Mouse (Mus musculus): ENCODE results near the gene Rap1a. TPM values are rescaled to one million over a fixed set of nuclear protein-coding genes. Genes with fewer than 3 reads are reported as not detected.

The Rap1a gene
- 100 to 1,000 TPM; 298 to 399 TPM for polyA plus RNA-seq (2017; shearing (Covaris generic))

GRCm38 (mm10) chr3:105801191-105802166, at the start of gene Rap1a:
Gene Rap1a, minus strand, starts transcription at chr3:105801336.

GRCm38 (mm10) chr3:105704031-105705008, 96.8 kb downstream of the Rap1a start, which contains the start of gene Inka2:
Gene Inka2, plus strand, starts transcription at chr3:105704599.

GRCm38 (mm10) chr3:105687324-105688060, 113.6 kb downstream of the Rap1a start, which contains the start of gene Ddx20:
Gene Ddx20, minus strand, starts transcription at chr3:105687574.

Other genes starting within 250 kb of the Rap1a start
- gene Ddx20, start 113.8 kb downstream of the Rap1a start, polyA plus RNA-seq (2017; shearing (Covaris generic)), result 10 to 100 TPM; 21.0 to 22.9 TPM
- gene Inka2, start 96.7 kb downstream of the Rap1a start, polyA plus RNA-seq (2017; shearing (Covaris generic)), result 1 to 10 TPM; 2.2 to 3.7 TPM
- under 1 TPM; 0.08 to 0.64 TPM for gene Adora3, start 69.5 kb upstream of the Rap1a start, polyA plus RNA-seq (2017; shearing (Covaris generic))
- gene Tmigd3, start 69.6 kb upstream of the Rap1a start, polyA plus RNA-seq (2017; shearing (Covaris generic)), result under 1 TPM in 1 of 2 experiments, not detected in 1; 0.20 TPM
- under 1 TPM; 0.58 to 0.70 TPM for gene I830077J02Rik, start 131.3 kb upstream of the Rap1a start, polyA plus RNA-seq (2017; shearing (Covaris generic))
- 10 to 100 TPM; 55.2 to 92.8 TPM for gene Wdr77, start 158.0 kb upstream of the Rap1a start, polyA plus RNA-seq (2017; shearing (Covaris generic))
- gene Atp5f1, start 158.8 kb upstream of the Rap1a start, polyA plus RNA-seq (2017; shearing (Covaris generic)), result 100 to 1,000 TPM; 392 to 441 TPM
- 1 to 10 TPM; 2.0 to 5.6 TPM for gene Ovgp1, start 172.4 kb upstream of the Rap1a start, polyA plus RNA-seq (2017; shearing (Covaris generic))
- 1 to 10 TPM in 1 of 2 experiments, under 1 TPM in 1; 0.73 to 1.0 TPM for gene Pifo, start 213.3 kb upstream of the Rap1a start, polyA plus RNA-seq (2017; shearing (Covaris generic))
- 10 to 100 TPM in 1 of 2 experiments, 1 to 10 TPM in 1; 1.3 to 16.9 TPM for gene Chil5, start 231.5 kb upstream of the Rap1a start, polyA plus RNA-seq (2017; shearing (Covaris generic))